9 mouse cellular contexts compared by ENCODE assay signal in genomic region chr3:76001156-76001555, GRCm38 (mm10). TPM values are rescaled to one million over a fixed set of nuclear protein-coding genes. Genes with fewer than 3 reads are reported as not detected.
DNase-seq lines count a peak whose midpoint lies in the region; ATAC-seq and TF ChIP-seq lines count a peak whose summit lies in the region.
"Had no signal": no experiment of that assay in that cellular context is flagged by ENCODE, and none has a peak within 500 bp of the region (broad histone marks: within the 10 kb centered on the region; RNA-seq: fewer than 3 reads in every experiment).

No protein-coding gene starts in this region.

- no peaks in the 10 kb centered on the region for H3K36me3 ChIP-seq in embryonic facial prominence, embryonic 14.5 days (ENCODE audit: control insufficient read depth, insufficient read depth, low read length)
- H3K36me3 ChIP-seq in kidney, postnatal 0 days (ENCODE audit: insufficient read depth, low read length) = no peaks in the 10 kb centered on the region
- H3K36me3 ChIP-seq in stomach, embryonic 14.5 days (ENCODE audit: control insufficient read depth, insufficient read depth, low read length) = no peaks in the 10 kb centered on the region
- H3K36me3 ChIP-seq: heart, embryonic 13.5 days had no signal

- H3K9me3 ChIP-seq in embryonic facial prominence, embryonic 14.5 days (ENCODE audit: control insufficient read depth, low read length) = no peaks in the 10 kb centered on the region
- H3K9me3 ChIP-seq in kidney, postnatal 0 days (replicated peaks; ENCODE audit: low read length) = no peaks in the 10 kb centered on the region
- peaks cover 4% of the 10 kb centered on the region; the same call in 1 of the 2 replicates for H3K9me3 ChIP-seq in stomach, embryonic 14.5 days (ENCODE audit: control insufficient read depth, low read depth, low read length)

- WGBS in embryonic facial prominence, embryonic 14.5 days = 47% methylated on average over 4 of the region's 4 CpGs
- 45% methylated on average over 4 of the region's 4 CpGs for WGBS in kidney, postnatal 0 days
- WGBS in stomach, embryonic 14.5 days = 54% methylated on average over 4 of the region's 4 CpGs

- H3K4me1 ChIP-seq in embryonic facial prominence, embryonic 14.5 days (ENCODE audit: control insufficient read depth, insufficient read depth, low read length) = no peaks in the 10 kb centered on the region
- no peaks in the 10 kb centered on the region for H3K4me1 ChIP-seq in kidney, postnatal 0 days (replicated peaks; ENCODE audit: insufficient read depth, low read length)
- no peaks in the 10 kb centered on the region for H3K4me1 ChIP-seq in stomach, embryonic 14.5 days (ENCODE audit: control insufficient read depth, insufficient read depth, low read length)
- H3K4me1 ChIP-seq: heart, embryonic 13.5 days had no signal

- H3K9ac ChIP-seq in embryonic facial prominence, embryonic 14.5 days (ENCODE audit: low read depth, low read length) = no peak overlapping the region
- no peak overlapping the region for H3K9ac ChIP-seq in kidney, postnatal 0 days (ENCODE audit: low read depth, low read length)
- H3K9ac ChIP-seq in stomach, embryonic 14.5 days (replicated peaks; ENCODE audit: low read depth, low read length) = no peak overlapping the region
- H3K9ac ChIP-seq: heart, embryonic 13.5 days had no signal

- peak; percentile 70 for ATAC-seq in embryonic facial prominence, embryonic 14.5 days (ENCODE audit: low read depth)
- no peak for ATAC-seq in kidney, postnatal 0 days (replicated peaks; ENCODE audit: low FRiP score, low read depth)
- peak; percentile 98 for ATAC-seq in megakaryocyte-erythroid progenitor cell, adult 5-6 weeks (replicated peaks; ENCODE audit: low FRiP score, low TSS enrichment, poor library complexity, severe bottlenecking)
- ATAC-seq in stomach, embryonic 14.5 days (ENCODE audit: insufficient number of reproducible peaks, insufficient read depth, low FRiP score, low read depth) = peak; percentile 56; the same call in 1 of the 2 replicates

- H3K27me3 ChIP-seq in embryonic facial prominence, embryonic 14.5 days (replicated peaks; ENCODE audit: control insufficient read depth, insufficient read depth, low read length) = no peaks in the 10 kb centered on the region
- H3K27me3 ChIP-seq in kidney, postnatal 0 days (ENCODE audit: insufficient read depth, low read length) = no peaks in the 10 kb centered on the region
- no peaks in the 10 kb centered on the region for H3K27me3 ChIP-seq in stomach, embryonic 14.5 days (ENCODE audit: control insufficient read depth, insufficient read depth, low read length)
- H3K27me3 ChIP-seq: heart, embryonic 13.5 days had no signal

- H3K27ac ChIP-seq in embryonic facial prominence, embryonic 14.5 days (replicated peaks; ENCODE audit: low read depth, low read length) = no peak overlapping the region
- no peak overlapping the region for H3K27ac ChIP-seq in kidney, postnatal 0 days
- H3K27ac ChIP-seq in stomach, embryonic 14.5 days (ENCODE audit: low read length) = no peak overlapping the region
- H3K27ac ChIP-seq: heart, embryonic 13.5 days had no signal

- peak; percentile 84 for TF ChIP-seq CTCF in kidney, postnatal 0 days (IDR thresholded peaks at IDR 0.05; ENCODE audit: low read depth)

- DNase-seq in adrenal gland, adult 2 months = peak; percentile 25
- no peak for DNase-seq in adrenal gland, postnatal 25 days
- peak; percentile 43 for DNase-seq in thymus, postnatal 0 days (ENCODE audit: low spot score)
- DNase-seq in thymus, adult 18-20 months = no peak
- DNase-seq in embryonic facial prominence, embryonic 14.5 days (ENCODE audit: low spot score) = peak; percentile 81
- peak; percentile 83 for DNase-seq in kidney, postnatal 0 days (ENCODE audit: low spot score)

- H3K4me3 ChIP-seq in embryonic facial prominence, embryonic 14.5 days (ENCODE audit: low read depth, low read length) = no peak overlapping the region
- no peak overlapping the region for H3K4me3 ChIP-seq in kidney, postnatal 0 days (replicated peaks; ENCODE audit: low read depth, low read length)
- H3K4me3 ChIP-seq in stomach, embryonic 14.5 days (ENCODE audit: low read depth, low read length) = no peak overlapping the region
- H3K4me3 ChIP-seq: heart, embryonic 13.5 days had no signal

- no peak overlapping the region for H3K4me2 ChIP-seq in embryonic facial prominence, embryonic 14.5 days (ENCODE audit: low read depth, low read length)
- H3K4me2 ChIP-seq in kidney, postnatal 0 days (ENCODE audit: low read length) = no peak overlapping the region
- H3K4me2 ChIP-seq in stomach, embryonic 14.5 days (replicated peaks; ENCODE audit: low read depth, low read length) = no peak overlapping the region
- H3K4me2 ChIP-seq: heart, embryonic 13.5 days had no signal

RNA-seq across cellular contexts. Expression of gene Golim4, which starts 44.4 kb away (rescaled TPM):
- 10 to 100 TPM; 57.4 to 93.6 TPM for total RNA-seq in adrenal gland, adult 2 months (2021)
- polyA plus RNA-seq in adrenal gland, adult 2 months (2012; rRNA removed) = 75.3 and 116 TPM in 2 replicates
- total RNA-seq in adrenal gland, postnatal 25 days (2021) = 116 and 135 TPM in 2 replicates
- 16.6 and 16.9 TPM in 2 replicates for polyA plus RNA-seq in thymus, postnatal 0 days (2015; fragmentation: Nextera tagmentation; extraction: Ambion mirVana)
- polyA plus RNA-seq in embryonic facial prominence, embryonic 14.5 days (2014; fragmentation: Nextera tagmentation; extraction: Ambion mirVana) = 57.4 and 58.0 TPM in 2 replicates
- 51.5 and 57.3 TPM in 2 replicates for polyA plus RNA-seq in kidney, postnatal 0 days (2015; fragmentation: Nextera tagmentation; extraction: Ambion mirVana)
- 35.9 and 65.4 TPM in 2 replicates for total RNA-seq in megakaryocyte-erythroid progenitor cell, adult 5-6 weeks (2014; fragmentation: Nextera tagmentation)
- 39.5 and 47.3 TPM in 2 replicates for total RNA-seq in megakaryocyte-erythroid progenitor cell, adult 5-6 weeks (2017)
- polyA plus RNA-seq in stomach, embryonic 14.5 days (2014; fragmentation: Nextera tagmentation; extraction: Ambion mirVana) = 59.2 and 66.0 TPM in 2 replicates

Comparison
In these comparisons a context has a peak if more than half of its experiments do, and no peak if none do; other contexts are left out.
1. DNase-seq: peak in adrenal gland, adult 2 months (single experiment), thymus, postnatal 0 days (single experiment), embryonic facial prominence, embryonic 14.5 days (single experiment) and kidney, postnatal 0 days (single experiment); none in adrenal gland, postnatal 25 days (single experiment) and thymus, adult 18-20 months (0 of 2).